Mouse (Mus musculus) 3T3-L1 (cell line): ENCODE measurements around the gene App.

Experiments
- DNase-seq: peaks from one replicate; pipeline ENCODE4 v3.0.0-alpha.2; 2015; ENCODE audit warnings: low read depth, low spot score

App gene

DNA sequence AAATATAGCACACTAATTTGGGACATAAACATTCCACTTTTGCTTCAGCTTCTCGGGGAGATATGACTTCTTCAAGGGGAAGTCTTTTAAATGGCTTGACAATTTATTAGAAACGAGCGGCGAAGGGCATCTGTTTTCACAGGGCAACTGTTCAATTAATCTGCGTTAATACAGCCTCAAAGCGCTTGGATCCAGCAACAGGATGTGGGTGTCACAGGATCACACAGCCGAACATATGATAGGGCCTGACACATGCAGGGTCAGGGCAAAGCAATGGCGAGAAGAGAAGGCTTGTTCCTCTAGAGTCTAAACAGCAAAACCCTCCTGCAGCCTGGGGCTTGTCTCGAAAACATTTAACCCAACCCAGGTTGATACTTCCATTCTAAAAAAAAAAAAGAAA is 22.7 kb downstream of the App start:
- DNase-seq = no peak

DNA sequence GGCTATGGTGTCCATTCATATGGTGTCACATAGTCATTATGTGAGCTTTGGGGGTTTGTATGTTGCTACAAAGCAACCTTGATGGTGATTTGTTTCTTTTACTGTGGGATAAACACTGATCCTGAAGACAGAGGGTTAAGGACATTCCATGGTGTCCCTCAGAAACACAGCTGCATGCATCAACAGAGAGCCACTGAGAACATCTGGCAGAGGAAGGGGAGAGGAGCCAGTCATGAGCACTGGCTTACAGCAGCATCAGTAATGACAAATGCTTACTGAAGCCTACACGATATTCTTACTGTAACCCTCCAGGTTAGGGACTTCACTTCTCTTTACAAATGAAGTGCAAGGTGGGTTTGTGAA is 24.1 kb downstream of the App start:
- DNase-seq = peak; percentile 65

DNA sequence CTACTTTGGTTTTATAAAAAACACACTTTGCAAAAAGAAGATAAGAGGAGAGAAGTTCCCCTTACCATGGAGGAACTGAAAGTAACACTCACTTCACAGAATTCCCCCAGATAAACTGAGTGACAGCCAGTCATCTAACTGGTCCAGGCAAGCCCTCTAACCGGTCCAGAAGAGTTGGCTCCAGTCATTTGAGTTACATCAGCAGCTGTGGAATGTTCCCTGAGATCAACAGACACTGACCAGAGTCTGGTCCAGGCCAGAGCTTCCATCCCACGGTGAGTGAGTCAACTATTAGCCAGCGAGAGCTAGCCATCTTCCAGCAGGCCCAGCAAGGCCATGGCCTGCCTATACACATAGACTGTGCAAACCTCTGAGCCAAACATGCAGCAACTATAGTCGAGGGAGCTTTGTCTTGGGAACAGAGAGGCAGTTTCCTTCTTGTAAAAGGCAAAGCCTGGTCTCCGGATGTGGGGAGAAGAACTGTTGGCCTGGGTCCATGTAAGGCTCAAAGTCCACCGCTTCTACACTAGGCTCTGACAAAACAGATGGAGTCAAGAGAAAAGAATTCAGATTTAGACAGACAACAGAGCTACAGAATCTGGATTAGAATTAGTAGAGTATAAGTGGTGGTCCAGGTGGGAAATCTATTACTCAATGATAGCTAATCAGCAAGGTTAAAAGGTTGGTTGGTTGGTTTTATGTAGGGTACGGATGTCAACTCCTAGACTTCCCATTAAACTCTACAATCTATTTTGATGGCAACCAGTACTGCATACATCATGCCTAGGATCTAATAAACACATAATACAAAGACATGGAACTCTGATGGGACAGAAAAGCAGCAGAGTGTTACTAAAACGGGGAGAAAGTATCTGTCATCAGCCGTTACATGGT is 24.7 kb downstream of the App start:
- peak; percentile 99 for DNase-seq

DNA sequence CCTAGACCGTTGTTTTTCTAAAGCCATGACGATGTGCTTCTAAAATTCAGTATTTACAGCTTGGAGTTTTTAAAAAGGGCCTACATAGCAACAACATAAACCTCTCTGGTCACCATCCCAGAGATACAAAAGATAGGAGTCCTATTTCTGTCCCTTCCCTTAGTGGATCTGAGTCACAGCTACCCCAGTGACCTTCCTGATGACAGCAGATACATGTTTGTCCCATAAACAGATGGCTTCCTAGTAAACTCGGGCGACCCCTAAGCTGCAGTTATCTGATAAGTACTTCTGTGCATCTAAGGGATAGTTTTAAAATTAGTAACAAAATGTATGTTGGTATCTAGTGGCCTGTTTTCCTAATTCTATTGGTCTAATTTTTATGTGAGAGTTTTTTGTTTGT is 26.1 kb downstream of the App start:
- no peak for DNase-seq

DNA sequence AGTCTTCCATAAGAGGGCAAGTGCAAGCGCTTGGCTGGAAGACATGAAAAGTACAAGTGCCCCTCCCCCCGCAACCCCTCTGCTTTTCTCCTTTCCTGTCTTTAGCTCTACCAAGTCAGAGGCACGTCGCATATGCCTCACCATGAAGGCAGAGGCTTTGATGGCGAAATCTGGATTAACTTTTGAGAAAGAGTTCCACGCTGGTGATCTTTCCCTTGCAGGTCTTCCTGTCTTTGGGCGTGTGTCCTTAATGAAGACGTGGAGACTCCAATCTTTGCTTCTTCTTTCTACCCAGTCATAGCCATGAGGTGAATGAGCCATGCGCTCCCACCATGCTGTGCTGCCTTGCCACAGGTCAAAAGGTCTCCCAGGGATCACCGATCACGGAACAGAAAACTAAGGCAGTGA is 27.8 kb downstream of the App start:
- no peak for DNase-seq

DNA sequence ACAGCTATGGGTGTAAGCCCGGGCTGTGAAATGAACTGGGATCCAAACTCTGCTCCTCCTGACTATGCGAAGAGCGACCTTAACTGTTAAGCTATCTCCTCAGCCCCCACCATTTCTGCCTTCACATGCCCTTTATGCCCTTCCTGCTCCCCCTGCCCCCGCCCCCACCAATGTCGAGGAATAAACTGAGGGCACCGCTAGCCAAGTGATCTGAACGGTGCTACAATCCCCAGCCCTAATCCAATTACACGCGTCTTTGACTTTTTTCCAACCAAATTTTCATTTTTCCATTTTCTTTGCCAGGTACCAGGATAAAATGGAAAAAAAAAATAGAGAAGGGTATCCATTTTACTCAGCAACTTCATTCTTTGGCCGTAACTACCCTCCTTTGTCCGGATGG is 28.2 kb downstream of the App start:
- DNase-seq = no peak

DNA sequence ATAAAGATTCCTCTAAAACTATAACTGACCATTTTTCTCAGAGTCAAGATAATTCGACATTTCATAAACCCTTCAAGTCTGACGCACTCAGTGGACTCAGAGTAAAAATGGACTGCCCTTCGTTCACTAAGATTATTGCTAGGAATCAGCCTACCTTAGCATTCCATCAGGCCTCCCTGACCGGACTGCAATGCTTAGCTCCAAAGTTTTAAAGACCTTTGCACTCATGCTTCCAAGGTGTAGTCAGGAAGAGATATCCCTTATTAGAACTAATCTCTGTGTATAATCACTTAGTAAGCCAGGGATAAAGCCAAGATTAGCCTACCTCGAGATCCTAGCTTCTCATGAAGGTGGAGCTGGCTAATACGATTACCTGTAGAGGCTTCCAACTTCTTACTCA is 29.2 kb downstream of the App start:
- no peak for DNase-seq

DNA sequence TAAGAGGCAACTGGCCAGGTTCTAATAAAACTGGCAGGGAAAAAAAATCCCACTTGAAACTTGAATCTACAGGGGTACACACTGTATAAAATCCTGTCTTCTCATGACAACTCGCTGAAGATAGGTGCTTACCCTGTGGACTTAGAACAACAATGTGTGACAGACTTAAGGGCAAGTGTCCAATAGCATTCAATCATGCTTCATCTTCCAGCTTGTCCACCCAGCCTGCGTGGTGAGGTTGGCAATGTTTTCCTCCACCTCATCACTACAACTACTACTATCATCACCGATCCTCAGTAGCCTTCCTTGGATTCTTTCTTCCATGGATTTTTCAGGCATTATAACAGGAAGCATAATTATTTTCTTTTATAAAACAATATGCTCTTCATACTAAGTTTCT is 29.7 kb downstream of the App start:
- DNase-seq = no peak

DNA sequence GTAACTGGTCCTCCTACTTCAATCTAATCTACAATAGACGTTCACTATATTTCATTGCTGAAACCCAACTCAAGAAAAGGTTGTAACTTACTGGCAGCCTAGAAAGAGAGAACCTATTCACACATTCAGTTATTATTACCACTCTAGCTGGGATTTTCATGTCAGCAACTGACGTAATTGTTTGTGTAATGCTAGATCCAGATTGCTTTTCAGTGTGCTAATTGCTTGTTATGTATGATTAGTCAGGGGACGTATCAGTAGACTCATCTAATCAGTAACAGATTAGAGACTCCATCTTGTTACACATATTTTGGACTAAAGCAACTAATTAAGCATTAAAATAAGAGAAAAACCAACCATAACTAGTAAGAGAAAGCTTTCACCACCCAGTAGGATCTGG is 30.4 kb downstream of the App start:
- DNase-seq = no peak

DNA sequence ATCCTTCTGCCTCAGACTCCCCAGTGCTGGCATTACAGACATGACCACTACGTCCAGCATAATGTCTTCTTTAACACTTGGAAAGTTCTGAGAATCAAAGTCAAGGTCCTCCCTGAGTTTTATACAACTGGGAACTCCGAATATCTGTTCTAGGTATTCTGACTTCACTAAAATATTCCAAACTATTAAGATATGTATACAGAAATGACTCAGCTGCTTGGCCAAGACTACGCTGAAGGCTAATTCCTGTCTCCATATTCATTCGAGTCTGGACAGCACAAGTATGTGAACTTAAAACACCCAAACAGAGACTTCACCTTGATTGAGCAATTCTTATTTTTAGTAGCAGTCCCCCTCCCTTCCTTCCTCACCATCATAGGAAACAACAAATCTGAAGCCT is 32.2 kb downstream of the App start:
- DNase-seq = peak; percentile 64

DNA sequence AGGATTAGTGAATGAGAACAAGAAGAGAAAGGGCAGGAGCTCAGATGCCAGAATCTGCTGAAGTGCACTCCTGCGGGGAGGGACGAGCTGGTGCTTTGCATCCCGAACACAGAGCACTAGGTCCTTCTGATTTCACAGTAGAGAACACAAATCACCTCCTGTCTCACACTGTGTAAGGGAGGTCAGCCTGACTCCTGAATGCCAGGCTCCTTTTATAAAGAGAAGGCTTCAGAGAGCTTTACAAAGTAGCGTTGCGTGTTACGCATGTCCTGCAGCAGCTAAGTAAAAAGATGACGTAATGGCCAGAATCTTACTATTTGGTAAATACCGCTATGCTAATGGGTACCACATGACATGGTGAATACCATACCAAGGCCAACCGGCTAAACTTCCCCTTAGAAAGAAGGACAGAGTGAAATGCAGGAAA is 34.4 kb downstream of the App start:
- DNase-seq = no peak

DNA sequence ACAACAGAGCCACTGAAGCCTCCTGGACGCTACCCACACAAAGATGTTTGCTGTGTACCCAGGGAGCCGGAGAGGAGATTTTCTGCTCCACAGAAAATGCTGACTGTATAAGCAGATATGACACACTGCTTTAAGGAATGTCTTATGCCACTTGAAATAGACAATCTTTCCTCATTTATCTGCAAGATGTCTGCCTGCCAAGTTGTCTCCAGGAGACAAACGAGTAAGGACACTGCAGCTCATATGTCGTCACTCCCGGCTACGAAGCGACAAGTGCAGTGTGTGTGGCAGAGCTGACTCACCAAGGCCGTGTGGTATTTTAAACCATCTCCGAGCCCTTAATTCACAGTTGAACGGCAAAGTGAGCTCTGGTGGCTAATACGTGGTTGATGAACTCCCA is 36.2 kb downstream of the App start:
- DNase-seq = peak; percentile 93

DNA sequence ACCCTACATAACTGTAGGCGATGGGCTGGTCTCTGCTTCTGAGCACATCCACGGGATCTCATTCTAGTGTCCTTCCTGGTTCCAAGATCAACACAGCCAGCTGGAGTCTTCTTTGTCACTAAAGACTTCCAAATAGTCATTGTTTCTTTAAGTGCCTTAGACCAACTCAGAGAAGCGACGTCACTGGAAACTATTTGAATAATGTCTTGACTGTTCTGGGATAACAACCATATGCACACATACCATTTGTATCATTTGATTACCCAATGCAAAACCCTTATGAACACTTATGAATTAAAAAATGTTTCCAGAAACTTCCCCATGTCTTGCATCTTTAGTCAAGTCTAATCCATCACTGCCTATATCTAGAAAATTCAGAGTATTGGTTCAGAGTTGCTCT is 37.5 kb downstream of the App start:
- DNase-seq = no peak

DNA sequence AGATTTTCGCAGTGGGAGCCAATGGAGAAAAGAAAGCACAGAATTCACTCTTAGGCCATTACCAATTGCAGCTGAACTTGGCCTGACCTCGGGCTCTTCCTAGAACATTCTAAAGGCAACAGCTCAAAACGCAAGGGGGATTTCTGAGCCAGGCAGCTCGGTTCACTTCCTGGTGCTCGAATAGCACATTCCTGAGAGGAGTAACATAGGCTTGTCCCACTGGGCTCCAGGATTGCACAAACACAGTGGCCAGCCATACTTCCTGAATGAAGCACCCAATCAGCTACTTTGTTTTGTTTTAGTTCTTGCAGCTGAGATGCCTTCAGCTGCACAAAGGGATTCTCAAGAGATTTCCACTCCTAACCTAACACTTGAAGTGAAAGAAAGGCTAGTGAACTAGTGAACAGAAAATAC is 40.1 kb downstream of the App start:
- peak; percentile 83 for DNase-seq

DNA sequence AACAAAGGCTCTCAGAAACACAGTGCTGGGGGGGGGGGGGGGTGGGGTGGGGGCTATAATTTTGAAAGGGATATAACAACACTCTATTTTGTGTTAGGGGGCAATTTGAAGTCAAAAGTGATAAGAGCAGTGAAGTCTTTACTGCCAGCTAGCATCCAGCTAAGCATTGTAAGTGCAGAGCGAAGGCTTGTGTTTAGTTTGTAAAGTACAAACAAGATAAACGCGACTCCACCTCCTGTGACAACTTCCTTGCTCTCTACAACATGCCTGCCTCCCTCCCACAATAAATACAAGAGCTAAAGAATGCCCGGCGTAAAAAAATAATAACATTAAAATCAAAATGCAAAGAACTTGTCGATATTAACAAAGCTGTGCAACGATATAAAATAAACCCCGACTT is 40.5 kb downstream of the App start:
- DNase-seq = no peak

DNA sequence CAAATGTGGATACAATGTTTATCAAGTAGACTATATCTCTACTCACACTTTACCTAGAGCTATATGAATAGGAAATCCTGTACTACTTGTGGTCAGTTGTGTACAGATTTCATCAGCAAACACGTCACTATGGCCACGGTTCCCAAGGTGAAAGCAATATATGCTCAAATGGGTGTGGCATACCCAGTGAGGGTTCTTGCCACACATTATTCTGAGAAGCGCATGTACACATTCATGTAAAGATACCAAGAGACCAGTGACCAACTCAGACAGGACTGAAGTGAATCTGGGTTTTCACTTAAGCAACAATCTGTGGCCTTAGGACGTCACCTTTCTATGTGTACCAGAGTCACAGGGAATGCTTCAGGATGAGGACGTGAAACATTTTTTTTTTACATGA is 41.4 kb downstream of the App start:
- DNase-seq = no peak

DNA sequence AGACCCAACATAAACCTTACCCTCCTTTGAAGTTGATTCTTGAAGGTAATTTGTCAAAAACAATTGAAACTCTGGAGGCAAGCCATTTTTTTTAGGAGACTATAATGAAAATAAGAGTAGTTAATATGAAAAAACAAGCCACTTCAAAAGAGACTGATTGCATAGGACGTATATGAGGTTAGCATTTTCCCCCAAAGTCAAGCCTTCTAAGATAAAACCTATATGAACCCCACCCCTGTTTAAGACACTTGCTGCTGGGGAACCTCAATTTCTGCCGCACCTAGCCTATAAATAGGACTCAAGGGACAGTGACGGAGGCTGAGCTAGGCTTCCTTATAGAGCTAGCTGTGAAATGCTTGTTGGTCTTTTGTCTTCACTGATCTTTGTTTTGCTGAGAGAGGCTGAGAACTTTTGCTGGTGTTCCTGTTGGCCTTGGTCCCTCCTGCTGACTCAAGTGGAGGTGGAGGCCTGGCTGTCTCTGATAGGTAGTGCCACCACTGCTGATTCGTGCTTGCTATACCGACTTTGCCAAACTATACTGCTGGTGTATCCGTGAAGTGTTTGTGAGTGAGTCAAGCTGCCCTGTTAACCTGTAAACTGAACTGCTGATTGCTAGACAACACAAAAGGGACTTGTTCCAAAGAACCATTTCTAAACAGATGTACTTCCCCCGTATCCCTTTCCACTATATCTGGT is 42.6 kb downstream of the App start:
- DNase-seq = peak; percentile 57

DNA sequence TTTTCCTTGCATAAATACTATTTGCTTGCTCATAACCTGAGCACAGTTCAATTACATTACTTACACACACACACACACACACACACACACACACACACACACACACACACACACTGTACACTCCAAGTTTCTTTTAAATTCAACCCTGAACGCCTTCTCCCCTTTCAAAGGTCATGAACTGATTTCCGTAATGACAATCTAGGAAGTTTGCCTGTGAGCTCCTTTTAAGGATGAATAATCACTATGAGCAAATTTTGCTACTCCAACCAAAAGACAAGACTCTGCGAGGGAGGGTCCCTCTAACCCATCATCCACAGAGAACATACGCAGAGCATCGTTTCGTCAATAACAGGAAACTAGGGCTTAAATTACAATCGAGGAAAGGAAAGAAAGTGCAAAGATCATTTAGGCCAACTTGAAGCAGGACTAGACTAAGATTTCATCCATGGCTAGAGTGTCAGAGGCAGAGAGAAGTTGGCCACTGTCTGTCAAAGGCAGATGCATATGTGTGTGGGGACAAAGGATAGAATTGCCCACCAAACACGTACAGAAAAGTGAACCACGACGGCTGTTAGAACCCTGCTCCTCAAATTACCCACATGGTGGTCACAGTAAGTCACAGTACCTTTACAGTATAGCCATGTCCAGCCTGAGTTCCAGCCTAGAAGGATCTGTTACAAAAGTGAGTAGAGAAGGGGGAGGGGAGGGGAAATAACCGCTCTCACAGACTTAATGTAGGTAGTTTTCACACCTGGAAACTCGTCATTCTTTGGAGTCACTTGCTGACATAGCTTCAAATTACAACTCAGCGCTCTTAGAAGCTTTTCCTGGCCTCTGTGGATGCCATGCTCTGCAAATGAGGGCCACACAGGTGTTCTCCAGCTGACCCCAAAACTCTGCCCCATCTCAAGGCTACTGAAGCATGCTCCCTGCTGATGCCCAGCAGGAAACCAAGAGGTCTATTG is 44.6 kb downstream of the App start:
- no peak for DNase-seq

DNA sequence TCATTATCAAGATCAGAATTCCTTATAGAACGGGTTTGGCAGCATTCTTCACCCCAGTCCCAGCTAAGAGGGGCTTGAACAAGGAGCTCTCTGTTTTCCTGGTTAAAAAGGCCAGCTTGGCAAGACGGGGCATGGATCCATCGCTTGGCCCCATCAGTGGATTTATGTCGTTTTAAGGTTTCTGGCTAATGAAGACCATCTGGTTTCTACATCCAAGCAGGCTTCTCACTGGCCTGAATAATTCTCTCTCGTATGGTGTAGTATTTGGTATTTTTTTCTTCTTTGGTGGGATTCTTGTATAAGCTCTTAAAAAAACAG is 45.3 kb downstream of the App start:
- peak; percentile 48 for DNase-seq

DNA sequence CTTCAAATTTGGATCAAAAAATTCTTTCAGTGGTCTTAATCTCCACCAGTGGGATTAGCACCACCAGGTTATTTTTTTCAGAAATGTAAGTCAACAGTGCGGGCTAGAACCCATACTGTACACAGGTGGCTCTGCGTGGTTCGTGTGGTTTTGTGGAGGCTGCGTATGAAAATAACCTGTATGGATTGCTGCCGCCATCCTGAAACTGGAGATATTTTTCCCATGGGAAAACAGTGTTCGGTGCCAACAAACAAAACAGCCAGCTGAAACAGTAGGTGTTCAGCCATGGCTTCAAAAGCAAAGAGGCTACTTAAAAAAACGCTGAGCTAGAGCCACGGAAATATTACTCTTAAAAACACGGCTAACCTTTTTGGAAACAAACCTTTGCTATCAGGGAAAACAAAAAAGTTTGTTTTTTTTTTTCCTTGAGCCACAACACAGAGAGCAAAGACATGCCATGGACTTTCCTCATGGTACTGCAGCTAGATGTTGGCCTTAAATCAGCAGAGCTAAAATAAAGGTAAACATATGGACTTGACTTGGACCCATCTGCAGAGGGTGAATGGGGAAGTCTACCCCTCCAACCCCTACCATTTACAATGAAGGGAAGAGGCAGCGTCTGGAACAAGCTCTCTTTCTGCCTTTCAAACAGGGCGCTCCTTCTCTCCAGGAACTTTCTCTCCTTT is 45.8 kb downstream of the App start:
- no peak for DNase-seq

DNA sequence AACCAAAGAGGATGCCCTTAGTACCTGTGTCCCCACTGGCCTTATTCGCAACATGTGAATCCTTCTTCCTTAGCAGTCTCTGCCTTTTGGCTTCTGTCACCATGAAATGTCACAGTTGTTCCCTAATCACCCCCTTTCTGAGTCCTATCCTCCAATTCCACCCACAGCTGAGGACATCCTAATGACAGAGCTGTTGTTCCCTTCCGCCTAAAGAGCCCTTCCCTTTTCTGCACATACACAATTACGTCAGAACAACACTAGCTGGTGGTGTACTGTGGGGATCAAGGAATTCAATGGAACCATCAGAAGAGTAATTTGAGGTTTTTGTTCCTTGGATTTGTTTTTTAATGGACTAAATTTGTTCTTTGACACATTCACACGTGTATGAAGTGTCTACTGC is 48.9 kb downstream of the App start:
- DNase-seq = no peak

DNA sequence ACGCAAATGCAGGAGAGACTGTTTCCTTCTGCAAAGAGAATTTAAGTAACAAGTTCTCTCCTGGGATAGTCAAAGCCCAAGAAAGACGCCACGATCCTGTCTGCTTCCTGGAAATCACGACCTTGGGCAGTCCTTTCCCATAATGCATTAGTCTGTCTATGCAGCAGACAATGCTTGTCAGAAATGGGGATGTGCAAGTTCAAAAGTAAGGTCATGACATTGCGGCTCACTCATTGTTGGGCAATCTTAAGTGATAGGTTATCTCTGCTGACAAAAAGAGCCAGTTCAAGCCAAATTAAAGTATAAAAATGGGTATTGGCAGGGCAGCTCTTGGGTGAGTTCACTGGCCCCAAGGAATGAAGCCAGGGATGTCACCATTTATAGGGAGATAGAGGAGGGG is 51.6 kb downstream of the App start:
- no peak for DNase-seq
